Mouse (Mus musculus) liver, embryonic 14.5 days (tissue): ENCODE measurements at regions not wholly inside any gene's neighbourhood (a gene's known extent, or its start where the extent isn't known, plus 50 kb on each side); places are given as distances from the start of the nearest gene placed in this dataset.

Experiments used
- ATAC-seq: fragments of 200-750 bp; cut with Nextera tagmentation; 2 replicates; pipeline ENCODE4 v1.8.0; 2017; ENCODE audit warnings: moderate number of reproducible peaks, mild to moderate bottlenecking, moderate library complexity; ENCODE audit not compliant: insufficient read depth
- DNase-seq, 3 experiments: peaks; one replicate each; pipeline ENCODE4 v3.0.0-alpha.2; 2012 to 2013; ENCODE audit warnings: low read depth in 3 of 3, low spot score in 3 of 3
- H3K27ac ChIP-seq: fragments of 300-500 bp; sonication (generic); 2 replicates; pipeline ENCODE4 v1.5.1; 2014; ENCODE audit warnings: moderate library complexity, mild to moderate bottlenecking, control low read depth, inconsistent platforms
- H3K27me3 ChIP-seq: fragments of 300-500 bp; sonication (generic); 2 replicates; pipeline ENCODE4 v1.6.1; 2014; ENCODE audit warnings: mild to moderate bottlenecking, low read length, moderate library complexity; ENCODE audit not compliant: control insufficient read depth, insufficient read depth
- H3K36me3 ChIP-seq: fragments of 300-500 bp; sonication (generic); replicated peaks from 2 replicates; pipeline ENCODE4 v1.6.1; 2014; ENCODE audit warnings: low read depth; ENCODE audit not compliant: control insufficient read depth, insufficient read depth
- H3K4me1 ChIP-seq, 2 experiments: fragments of 200-500 bp in 1 of 2; fragments of 300-500 bp in 1 of 2; sonication (generic) in 1 of 2; replicated peaks; 2 replicates each; pipeline ENCODE4 v1.6.1; 2012 to 2014; ENCODE audit warnings: antibody characterized with exemption in 1 of 2, inconsistent platforms in 1 of 2, low read length in 1 of 2; ENCODE audit not compliant: control insufficient read depth in 2 of 2, insufficient read depth in 2 of 2
- H3K4me2 ChIP-seq: fragments of 300-500 bp; sonication (generic); 2 replicates; pipeline ENCODE4 v1.6.1; 2014; ENCODE audit warnings: low read depth, mild to moderate bottlenecking, control low read depth, moderate library complexity
- H3K4me3 ChIP-seq, 2 experiments: fragments of 200-500 bp in 1 of 2; fragments of 300-500 bp in 1 of 2; sonication (generic) in 1 of 2; 2 replicates each; pipeline ENCODE4 v1.5.1; 2012 to 2014; ENCODE audit warnings: low read depth in 2 of 2, low read length in 2 of 2, mild to moderate bottlenecking in 2 of 2, control low read depth in 1 of 2, inconsistent platforms in 1 of 2, moderate library complexity in 1 of 2; ENCODE audit not compliant: insufficient read depth in 1 of 2
- H3K9ac ChIP-seq: fragments of 300-500 bp; sonication (generic); replicated peaks from 2 replicates; pipeline ENCODE4 v1.6.1; 2014; ENCODE audit warnings: mild to moderate bottlenecking, control low read depth, moderate library complexity
- H3K9me3 ChIP-seq: fragments of 300-500 bp; sonication (generic); 2 replicates; pipeline ENCODE4 v1.6.1; 2016; ENCODE audit warnings: low read length, mixed read lengths; ENCODE audit not compliant: control insufficient read depth
- CTCF ChIP-seq: IDR thresholded peaks from 2 replicates; pipeline ENCODE4 v1.5.1; 2016; ENCODE audit warnings: antibody characterized with exemption, low read depth, control low read depth
- EP300 ChIP-seq: IDR thresholded peaks from 2 replicates; pipeline ENCODE4 v1.6.1; 2016; ENCODE audit warnings: antibody characterized with exemption, low read depth
- WGBS: fragments of 180-500 bp; shearing (Covaris S2); extraction: QIAGEN DNeasy Blood & Tissue Kit; methylation state at CpG from one replicate; pipeline ENCODE4 v1.1.7; 2014; ENCODE audit not compliant: insufficient replicate concordance; 5-methylcytosine and 5-hydroxymethylcytosine counted together

GRCm38 (mm10) chr3:40010051-40010450, 521.0 kb upstream of the Intu start:
- ATAC-seq, result no peak
- H3K27me3 ChIP-seq, result no peaks in the 10 kb centered on the region
- H3K9ac ChIP-seq, result no peak overlapping the region
- H3K4me1 ChIP-seq, result no peaks in the 10 kb centered on the region
- H3K4me3 ChIP-seq, result no peak overlapping the region
- no peak for DNase-seq
- no peak overlapping the region for H3K27ac ChIP-seq
- H3K9me3 ChIP-seq, result no peaks in the 10 kb centered on the region
- no peaks in the 10 kb centered on the region for H3K36me3 ChIP-seq
- WGBS, result 64% methylated on average over 5 of the region's 5 CpGs
- TF ChIP-seq CTCF, result no peak
- no peak for TF ChIP-seq EP300
- H3K4me2 ChIP-seq, result no peak overlapping the region

- WGBS, result 51% methylated on average over 2 of the region's 2 CpGs
- no peak for DNase-seq
- Histone ChIP-seq H3K4me3 (no peak overlapping the region), H3K36me3 (no peaks in the 10 kb centered on the region), H3K27ac (no peak overlapping the region), H3K9ac (no peak overlapping the region), H3K4me2 (no peak overlapping the region), H3K9me3 (no peaks in the 10 kb centered on the region), H3K4me1 (no peaks in the 10 kb centered on the region), H3K27me3 (no peaks in the 10 kb centered on the region)
- no peak for ATAC-seq
- TF ChIP-seq EP300, result no peak
- TF ChIP-seq CTCF, result no peak
Measured at GRCm38 (mm10) chr3:40021682-40022081, 509.4 kb upstream of the Intu start.

- no peaks in the 10 kb centered on the region for H3K27me3 ChIP-seq
- ATAC-seq (no peak), DNase-seq (no peak)
- H3K4me1 ChIP-seq, result no peaks in the 10 kb centered on the region
- no peak for TF ChIP-seq EP300
- TF ChIP-seq CTCF, result no peak
- no peak overlapping the region for H3K4me3 ChIP-seq
- no peaks in the 10 kb centered on the region for H3K9me3 ChIP-seq
- H3K36me3 ChIP-seq, result no peaks in the 10 kb centered on the region
- no peak overlapping the region for H3K4me2 ChIP-seq
- H3K27ac ChIP-seq, result no peak overlapping the region
- H3K9ac ChIP-seq, result no peak overlapping the region
Measured at GRCm38 (mm10) chr3:40027713-40028112, 503.4 kb upstream of the Intu start.

- no peak overlapping the region for H3K9ac ChIP-seq
- DNase-seq, result no peak
- ATAC-seq, result no peak
- TF ChIP-seq CTCF (no peak), EP300 (no peak)
- no peaks in the 10 kb centered on the region for H3K36me3 ChIP-seq
- no peaks in the 10 kb centered on the region for H3K9me3 ChIP-seq
- H3K4me3 ChIP-seq, result no peak overlapping the region
- H3K27me3 ChIP-seq, result no peaks in the 10 kb centered on the region
- H3K27ac ChIP-seq, result no peak overlapping the region
- H3K4me1 ChIP-seq, result no peaks in the 10 kb centered on the region
- H3K4me2 ChIP-seq, result no peak overlapping the region
- 48% methylated on average over 2 of the region's 2 CpGs for WGBS
Measured at GRCm38 (mm10) chr3:40036177-40036576, 494.9 kb upstream of the Intu start.

- WGBS, result 66% methylated on average over 4 of the region's 4 CpGs
- no peak for TF ChIP-seq CTCF
- TF ChIP-seq EP300, result no peak
- Histone ChIP-seq H3K27ac (no peak overlapping the region), H3K4me3 (no peak overlapping the region), H3K4me2 (no peak overlapping the region), H3K4me1 (no peaks in the 10 kb centered on the region), H3K27me3 (no peaks in the 10 kb centered on the region), H3K9ac (no peak overlapping the region), H3K36me3 (no peaks in the 10 kb centered on the region), H3K9me3 (no peaks in the 10 kb centered on the region)
- ATAC-seq (no peak), DNase-seq (no peak)
Measured at GRCm38 (mm10) chr3:40049721-40050120, 481.4 kb upstream of the Intu start.

GRCm38 (mm10) chr3:40058281-40058680, 472.8 kb upstream of the Intu start:
- Histone ChIP-seq H3K9me3 (no peaks in the 10 kb centered on the region), H3K27ac (no peak overlapping the region), H3K4me1 (no peaks in the 10 kb centered on the region), H3K9ac (no peak overlapping the region), H3K4me3 (no peak overlapping the region), H3K27me3 (no peaks in the 10 kb centered on the region), H3K4me2 (no peak overlapping the region), H3K36me3 (no peaks in the 10 kb centered on the region)
- TF ChIP-seq EP300 (no peak), CTCF (no peak)
- WGBS, result 61% methylated on average over 5 of the region's 5 CpGs
- no peak for DNase-seq
- ATAC-seq, result no peak
